ENCODE assay signal across 10 mouse cellular contexts in genomic region chr13:34112369-34113081, GRCm38 (mm10). TPM values are rescaled to one million over a fixed set of nuclear protein-coding genes. Genes with fewer than 3 reads are reported as not detected.
DNase-seq lines count a peak whose midpoint lies in the region; ATAC-seq lines count a peak whose summit lies in the region.
"Had no signal": no experiment of that assay in that cellular context is flagged by ENCODE, and none has a peak within 500 bp of the region (broad histone marks: within the 10 kb centered on the region; RNA-seq: fewer than 3 reads in every experiment).

No protein-coding gene starts in this region.

- intact Hi-C loops in heart, postnatal 25 days (cut with DNase I) = no loop called here

- H3K9ac ChIP-seq in intestine, embryonic 15.5 days = no peak overlapping the region

- no peak overlapping the region for H3K4me2 ChIP-seq in intestine, embryonic 15.5 days (replicated peaks)
- H3K4me2 ChIP-seq: midbrain, embryonic 11.5 days had no signal

- peak; percentile 67 to 69 for DNase-seq in heart, adult 18-20 months
- DNase-seq in heart, postnatal 25 days (ENCODE audit: low spot score) = no peak
- DNase-seq in urinary bladder, postnatal 36 days (ENCODE audit: low spot score in 2 of 2) = peak; percentile 51 to 60
- DNase-seq in urinary bladder, postnatal 4 days (ENCODE audit: low spot score in 2 of 2) = no peak
- no peak for DNase-seq in left cerebral cortex, adult 11 months (ENCODE audit: low spot score)
- no peak for DNase-seq in gastrocnemius, postnatal 4 days (ENCODE audit: low spot score in 2 of 2)
- DNase-seq in B cell, adult 2 months = no peak
- DNase-seq: cerebellum, adult 18-20 months had no signal

- no peaks in the 10 kb centered on the region for H3K27me3 ChIP-seq in intestine, embryonic 15.5 days (replicated peaks)

- H3K4me1 ChIP-seq in intestine, embryonic 15.5 days (replicated peaks) = no peaks in the 10 kb centered on the region

- no peaks in the 10 kb centered on the region for H3K9me3 ChIP-seq in intestine, embryonic 15.5 days

- no peak overlapping the region for H3K4me3 ChIP-seq in intestine, embryonic 15.5 days (replicated peaks)

- 71% methylated on average over 5 of the region's 5 CpGs for WGBS in intestine, embryonic 15.5 days

- no peaks in the 10 kb centered on the region for H3K36me3 ChIP-seq in intestine, embryonic 15.5 days

- peak; percentile 92 for ATAC-seq in intestine, embryonic 15.5 days

- H3K27ac ChIP-seq in intestine, embryonic 15.5 days = no peak overlapping the region

RNA-seq across cellular contexts. Expression of gene Tubb2b, which starts 17.7 kb away (rescaled TPM):
- 1 to 10 TPM; 4.8 to 8.6 TPM for total RNA-seq in heart, adult 18-20 months (2021)
- total RNA-seq in heart, postnatal 25 days (2021) = 1 to 10 TPM; 4.1 to 5.6 TPM
- polyA plus RNA-seq in intestine, embryonic 15.5 days (2015; fragmentation: Nextera tagmentation; extraction: Ambion mirVana) = 33.5 and 34.2 TPM in 2 replicates
- 10 to 100 TPM; 74.8 to 91.5 TPM for total RNA-seq in gastrocnemius, postnatal 4 days (2021)

RNA-seq across cellular contexts. Expression of gene Tubb2a, which starts 34.7 kb away (rescaled TPM):
- 10 to 100 TPM; 51.0 to 70.1 TPM for total RNA-seq in heart, adult 18-20 months (2021)
- total RNA-seq in heart, postnatal 25 days (2021) = 10 to 100 TPM; 55.0 to 57.4 TPM
- polyA plus RNA-seq in intestine, embryonic 15.5 days (2015; fragmentation: Nextera tagmentation; extraction: Ambion mirVana) = 170 TPM in 2 replicates
- 100 to 1,000 TPM in 1 of 2 experiments, 10 to 100 TPM in 1; 99.9 to 117 TPM for total RNA-seq in gastrocnemius, postnatal 4 days (2021)

RNA-seq across cellular contexts. Expression of gene Psmg4, which starts 50.2 kb away (rescaled TPM):
- 10 to 100 TPM; 25.0 to 32.9 TPM for total RNA-seq in heart, adult 18-20 months (2021)
- 10 to 100 TPM; 22.9 to 29.7 TPM for total RNA-seq in heart, postnatal 25 days (2021)
- 71.3 and 88.2 TPM in 2 replicates for polyA plus RNA-seq in intestine, embryonic 15.5 days (2015; fragmentation: Nextera tagmentation; extraction: Ambion mirVana)
- 10 to 100 TPM; 38.1 to 41.7 TPM for total RNA-seq in gastrocnemius, postnatal 4 days (2021)

Comparison
In these comparisons a context has a peak if more than half of its experiments do, and no peak if none do; other contexts are left out.
1. DNase-seq: peak in heart, adult 18-20 months (2 of 2) and urinary bladder, postnatal 36 days (2 of 2); none in heart, postnatal 25 days (single experiment), urinary bladder, postnatal 4 days (0 of 2), left cerebral cortex, adult 11 months (single experiment), gastrocnemius, postnatal 4 days (0 of 2) and B cell, adult 2 months (0 of 2).
2. RNA of gene Tubb2b, which starts 17.7 kb away (total RNA-seq): 74.8 to 91.5 TPM in gastrocnemius, postnatal 4 days; 4.8 to 8.6 TPM in heart, adult 18-20 months and 4.1 to 5.6 TPM in heart, postnatal 25 days; every median in the first group is over 4 times any median in the second.